Mouse (Mus musculus) heart, embryonic 11.5 days (tissue): ENCODE data around the gene Akap6. TPM values are rescaled to one million over a fixed set of nuclear protein-coding genes. Genes with fewer than 3 reads are reported as not detected.

Experiments used
- ATAC-seq: fragments of 200-750 bp; cut with Nextera tagmentation; replicated peaks from 2 replicates; pipeline ENCODE4 v1.8.0; 2017; ENCODE audit warnings: moderate library complexity; ENCODE audit not compliant: insufficient number of reproducible peaks, low FRiP score, low TSS enrichment
- H3K27ac ChIP-seq: fragments of 300-500 bp; sonication (generic); 2 replicates; pipeline ENCODE4 v1.5.1; 2014; ENCODE audit warnings: mild to moderate bottlenecking, low read depth, low read length
- H3K27me3 ChIP-seq: fragments of 300-500 bp; sonication (generic); 2 replicates; pipeline ENCODE4 v1.6.1; 2014; ENCODE audit warnings: mild to moderate bottlenecking, low read length, mixed read lengths; ENCODE audit not compliant: control insufficient read depth, insufficient read depth
- H3K36me3 ChIP-seq: fragments of 300-500 bp; sonication (generic); 2 replicates; pipeline ENCODE4 v1.6.1; 2014; ENCODE audit warnings: mild to moderate bottlenecking, low read length, moderate library complexity, mixed read lengths; ENCODE audit not compliant: control insufficient read depth, insufficient read depth
- H3K4me1 ChIP-seq: fragments of 300-500 bp; sonication (generic); 2 replicates; pipeline ENCODE4 v1.6.1; 2014; ENCODE audit warnings: low read length; ENCODE audit not compliant: control insufficient read depth, insufficient read depth
- H3K4me2 ChIP-seq: fragments of 300-500 bp; sonication (generic); 2 replicates; pipeline ENCODE4 v1.6.1; 2014; ENCODE audit warnings: mild to moderate bottlenecking, moderate library complexity
- H3K4me3 ChIP-seq: fragments of 300-500 bp; sonication (generic); 2 replicates; pipeline ENCODE4 v1.5.1; 2014; ENCODE audit warnings: low read depth, low read length
- H3K9ac ChIP-seq: fragments of 300-500 bp; sonication (generic); 2 replicates; pipeline ENCODE4 v1.6.1; 2014; ENCODE audit warnings: mild to moderate bottlenecking, low read depth, low read length, moderate library complexity
- H3K9me3 ChIP-seq: fragments of 300-500 bp; sonication (generic); replicated peaks from 2 replicates; pipeline ENCODE4 v1.6.1; 2016; ENCODE audit warnings: low read length; ENCODE audit not compliant: control insufficient read depth
- WGBS: fragments of 180-500 bp; shearing (Covaris S2); extraction: QIAGEN DNeasy Blood & Tissue Kit; methylation state at CpG from one replicate; pipeline ENCODE4 v1.1.7; 2014; ENCODE audit not compliant: insufficient replicate concordance; 5-methylcytosine and 5-hydroxymethylcytosine counted together
- polyA plus RNA-seq: library from polyadenylated mRNA; unstranded; fragments of >200 nt; fragmentation: Nextera tagmentation; extraction: Ambion mirVana; gene quantifications from 2 replicates; pipeline ENCODE4 v1.2.1, GENCODE M21; 2014

Akap6 gene
- polyA plus RNA-seq, 1 experiment from 2014 or later = 6.7 TPM

GRCm38 (mm10) chr12:52991745-52992144 lies 292.6 kb downstream of the Akap6 start:
- H3K27me3 ChIP-seq = no peaks in the 10 kb centered on the region
- no peak overlapping the region for H3K4me3 ChIP-seq
- WGBS = 85% methylated on average over 6 of the region's 6 CpGs
- no peak overlapping the region for H3K27ac ChIP-seq
- no peaks in the 10 kb centered on the region for H3K36me3 ChIP-seq
- ATAC-seq = no peak
- no peaks in the 10 kb centered on the region for H3K9me3 ChIP-seq
- H3K4me1 ChIP-seq = no peaks in the 10 kb centered on the region
- H3K9ac ChIP-seq = no peak overlapping the region
- H3K4me2 ChIP-seq = no peak overlapping the region

DNA sequence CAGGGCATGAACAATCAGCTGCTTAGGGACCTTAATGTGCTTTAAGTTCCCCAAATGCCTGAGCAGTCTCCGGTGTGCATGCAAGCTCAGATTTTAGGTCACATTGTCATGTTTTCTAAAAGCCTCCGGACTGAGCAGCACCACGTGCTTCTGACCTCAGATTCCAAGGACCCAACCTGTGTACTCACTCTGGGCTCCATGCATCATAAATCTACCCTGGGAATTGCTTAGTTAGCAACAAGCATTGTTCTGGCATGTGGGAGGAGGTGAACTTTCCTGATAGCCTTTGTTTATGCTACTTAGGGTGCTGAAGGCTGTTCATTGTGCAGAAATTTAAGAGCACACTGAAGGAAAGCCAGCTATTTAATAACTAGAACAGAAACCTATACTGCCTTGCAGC lies 313.2 kb downstream of the Akap6 start:
- Histone ChIP-seq H3K9me3 (no peaks in the 10 kb centered on the region), H3K27me3 (no peaks in the 10 kb centered on the region), H3K36me3 (no peaks in the 10 kb centered on the region), H3K9ac (no peak overlapping the region), H3K27ac (no peak overlapping the region), H3K4me3 (no peak overlapping the region), H3K4me2 (no peak overlapping the region), H3K4me1 (no peaks in the 10 kb centered on the region)
- ATAC-seq = no peak
- 54% methylated on average over 3 of the region's 3 CpGs for WGBS

GRCm38 (mm10) chr12:53014539-53014938 lies 315.4 kb downstream of the Akap6 start:
- no peak overlapping the region for H3K4me3 ChIP-seq
- H3K4me2 ChIP-seq = no peak overlapping the region
- no peaks in the 10 kb centered on the region for H3K4me1 ChIP-seq
- no peak for ATAC-seq
- H3K36me3 ChIP-seq = no peaks in the 10 kb centered on the region
- H3K9ac ChIP-seq = no peak overlapping the region
- no peak overlapping the region for H3K27ac ChIP-seq
- 85% methylated on average over 6 of the region's 6 CpGs for WGBS
- H3K27me3 ChIP-seq = no peaks in the 10 kb centered on the region
- no peaks in the 10 kb centered on the region for H3K9me3 ChIP-seq

GRCm38 (mm10) chr12:53024575-53025246 lies 325.5 kb downstream of the Akap6 start:
- H3K36me3 ChIP-seq = no peaks in the 10 kb centered on the region
- WGBS = 76% methylated on average over 9 of the region's 9 CpGs
- no peaks in the 10 kb centered on the region for H3K4me1 ChIP-seq
- ATAC-seq = no peak
- no peaks in the 10 kb centered on the region for H3K27me3 ChIP-seq
- no peaks in the 10 kb centered on the region for H3K9me3 ChIP-seq
- H3K4me3 ChIP-seq = no peak overlapping the region
- no peak overlapping the region for H3K27ac ChIP-seq
- no peak overlapping the region for H3K9ac ChIP-seq
- no peak overlapping the region for H3K4me2 ChIP-seq

GRCm38 (mm10) chr12:53027308-53027707 lies 328.1 kb downstream of the Akap6 start:
- WGBS = 81% methylated on average over 4 of the region's 4 CpGs
- Histone ChIP-seq H3K4me1 (no peaks in the 10 kb centered on the region), H3K36me3 (no peaks in the 10 kb centered on the region), H3K27ac (no peak overlapping the region), H3K27me3 (no peaks in the 10 kb centered on the region), H3K4me3 (no peak overlapping the region), H3K9me3 (no peaks in the 10 kb centered on the region), H3K9ac (no peak overlapping the region), H3K4me2 (no peak overlapping the region)
- no peak for ATAC-seq

GRCm38 (mm10) chr12:53028926-53029325 lies 329.7 kb downstream of the Akap6 start:
- H3K27me3 ChIP-seq = no peaks in the 10 kb centered on the region
- no peak overlapping the region for H3K9ac ChIP-seq
- ATAC-seq = no peak
- no peak overlapping the region for H3K4me2 ChIP-seq
- peaks cover 4% of the 10 kb centered on the region; the same call in 1 of the 2 replicates for H3K4me1 ChIP-seq
- no peak overlapping the region for H3K4me3 ChIP-seq
- no peak overlapping the region for H3K27ac ChIP-seq
- no peaks in the 10 kb centered on the region for H3K9me3 ChIP-seq
- H3K36me3 ChIP-seq = no peaks in the 10 kb centered on the region
- WGBS = 51% methylated on average over 5 of the region's 5 CpGs

DNA sequence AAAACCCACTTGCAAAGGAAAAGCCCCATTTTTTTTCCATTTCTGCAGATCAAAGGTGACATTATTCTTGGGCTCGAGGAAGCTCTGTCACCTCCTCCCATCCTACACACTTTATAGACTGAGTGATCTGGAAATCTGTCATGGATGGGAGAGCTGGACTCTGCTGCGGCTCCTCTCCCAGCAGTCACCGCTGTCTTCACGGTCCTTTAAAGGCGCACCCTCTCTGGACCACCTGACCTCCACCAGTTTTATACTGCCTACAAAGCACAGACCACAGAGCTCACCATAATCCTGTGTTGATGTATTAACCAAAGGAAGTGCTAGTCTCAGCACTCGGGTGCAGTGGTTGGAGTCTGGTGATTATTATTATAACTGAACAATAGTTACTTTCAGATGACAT lies 330.7 kb downstream of the Akap6 start:
- H3K9ac ChIP-seq = no peak overlapping the region
- H3K4me1 ChIP-seq = peaks cover 4% of the 10 kb centered on the region; the same call in 1 of the 2 replicates
- 71% methylated on average over 6 of the region's 6 CpGs for WGBS
- H3K36me3 ChIP-seq = no peaks in the 10 kb centered on the region
- no peak overlapping the region for H3K27ac ChIP-seq
- no peak overlapping the region for H3K4me3 ChIP-seq
- no peaks in the 10 kb centered on the region for H3K27me3 ChIP-seq
- no peak for ATAC-seq
- H3K9me3 ChIP-seq = no peaks in the 10 kb centered on the region
- H3K4me2 ChIP-seq = no peak overlapping the region

DNA sequence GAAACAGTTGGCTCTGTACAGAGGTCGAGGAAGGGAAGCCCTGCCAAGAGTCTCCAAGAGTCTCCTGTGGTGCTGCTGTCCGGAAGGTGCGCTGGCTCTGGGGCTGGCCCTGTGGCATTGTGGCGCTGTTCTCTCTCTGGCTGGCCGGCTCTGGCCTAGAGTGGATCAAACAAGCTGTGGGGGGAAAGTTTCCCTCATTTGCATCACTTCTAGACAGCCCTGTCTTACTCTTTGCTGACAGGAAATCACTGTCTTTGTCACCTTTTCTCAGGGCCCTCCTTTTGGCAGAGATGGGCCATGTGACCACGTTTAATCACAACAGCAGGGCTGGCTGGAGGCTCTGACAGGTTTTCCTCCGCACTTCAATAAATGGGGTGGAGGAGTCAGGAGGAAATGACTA lies 333.6 kb downstream of the Akap6 start:
- no peaks in the 10 kb centered on the region for H3K9me3 ChIP-seq
- H3K36me3 ChIP-seq = no peaks in the 10 kb centered on the region
- no peak overlapping the region for H3K4me3 ChIP-seq
- H3K4me1 ChIP-seq = peaks cover 4% of the 10 kb centered on the region; the same call in 1 of the 2 replicates
- peak; percentile 39; the same call in 1 of the 2 replicates for ATAC-seq
- 8% methylated on average over 7 of the region's 7 CpGs for WGBS
- no peak overlapping the region for H3K9ac ChIP-seq
- peak overlapping the region; percentile 5 for H3K4me2 ChIP-seq
- H3K27ac ChIP-seq = peak overlapping the region; percentile 60
- H3K27me3 ChIP-seq = no peaks in the 10 kb centered on the region

DNA sequence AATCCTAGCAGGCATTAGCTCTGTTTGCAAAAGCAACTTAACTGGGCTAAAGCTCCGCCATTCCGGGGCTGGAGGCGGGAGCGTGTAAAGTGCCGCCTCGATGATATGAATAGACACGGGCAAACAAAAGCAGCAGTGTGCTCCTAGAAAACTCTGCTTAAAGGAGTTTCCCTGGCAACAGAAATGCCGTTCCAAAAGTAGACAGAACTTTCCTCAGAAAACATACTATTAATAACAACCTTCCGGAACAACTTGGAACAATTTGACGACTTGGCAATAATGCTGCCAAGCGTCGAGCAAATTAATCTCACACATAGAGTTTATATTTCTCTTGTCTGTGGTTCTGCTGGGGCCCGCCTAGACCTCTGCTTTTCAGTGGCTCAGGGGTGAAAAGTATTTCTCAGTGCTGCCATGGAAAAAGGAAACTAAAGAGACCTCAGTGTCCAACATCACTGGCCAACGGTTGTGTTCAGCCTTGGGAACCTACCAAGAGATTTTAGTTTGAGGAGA lies 334.3 kb downstream of the Akap6 start:
- Histone ChIP-seq H3K27me3 (no peaks in the 10 kb centered on the region), H3K4me3 (no peak overlapping the region), H3K4me1 (peaks cover 4% of the 10 kb centered on the region; the same call in 1 of the 2 replicates), H3K9ac (no peak overlapping the region), H3K36me3 (no peaks in the 10 kb centered on the region), H3K27ac (peak overlapping the region; percentile 60), H3K9me3 (no peaks in the 10 kb centered on the region), H3K4me2 (peak overlapping the region; percentile 5)
- 42% methylated on average over 14 of the region's 14 CpGs for WGBS
- ATAC-seq = no peak
